Mouse (Mus musculus) forebrain, embryonic 14.5 days (tissue): Measurements from ENCODE around the gene Stim2. TPM values are rescaled to one million over a fixed set of nuclear protein-coding genes. Genes with fewer than 3 reads are reported as not detected.
A peak's percentile ranks its signal among the peaks of the same experiment; 100 is the strongest.

ENCODE experiments used
- ATAC-seq: fragments of 200-750 bp; cut with Nextera tagmentation; 2 replicates; pipeline ENCODE4 v1.8.0; 2017; ENCODE audit warnings: mild to moderate bottlenecking, moderate library complexity
- DNase-seq: peaks from one replicate; pipeline ENCODE4 v3.0.0-alpha.2; 2015; ENCODE audit warnings: low spot score
- H3K27ac ChIP-seq: fragments of 300-500 bp; sonication (generic); 2 replicates; pipeline ENCODE4 v1.5.1; 2014; ENCODE audit warnings: low read depth, mild to moderate bottlenecking, control low read depth, low read length, moderate library complexity
- H3K27me3 ChIP-seq: fragments of 300-500 bp; sonication (generic); replicated peaks from 2 replicates; pipeline ENCODE4 v1.6.1; 2014; ENCODE audit warnings: low read length, control low read depth, mixed read lengths; ENCODE audit not compliant: control insufficient read depth, insufficient read depth
- H3K36me3 ChIP-seq: fragments of 300-500 bp; sonication (generic); 2 replicates; pipeline ENCODE4 v1.6.1; 2014; ENCODE audit warnings: low read length, control low read depth; ENCODE audit not compliant: control insufficient read depth, insufficient read depth
- H3K4me1 ChIP-seq: fragments of 300-500 bp; sonication (generic); 2 replicates; pipeline ENCODE4 v1.6.1; 2014; ENCODE audit warnings: antibody characterized with exemption, low read length, control low read depth; ENCODE audit not compliant: control insufficient read depth, insufficient read depth
- H3K4me2 ChIP-seq: fragments of 300-500 bp; sonication (generic); 2 replicates; pipeline ENCODE4 v1.6.1; 2014; ENCODE audit warnings: mild to moderate bottlenecking, control low read depth, low read length
- H3K4me3 ChIP-seq: fragments of 300-500 bp; sonication (generic); 2 replicates; pipeline ENCODE4 v1.5.1; 2014; ENCODE audit warnings: low read depth, low read length, control low read depth
- H3K9ac ChIP-seq: fragments of 300-500 bp; sonication (generic); 2 replicates; pipeline ENCODE4 v1.6.1; 2014; ENCODE audit warnings: mild to moderate bottlenecking, low read length, control low read depth, moderate library complexity
- H3K9me3 ChIP-seq: fragments of 300-500 bp; sonication (generic); replicated peaks from 2 replicates; pipeline ENCODE4 v1.6.1; 2016; ENCODE audit warnings: low read length, control low read depth, mixed read lengths; ENCODE audit not compliant: control insufficient read depth
- WGBS: fragments of 180-500 bp; shearing (Covaris S2); extraction: QIAGEN DNeasy Blood & Tissue Kit; methylation state at CpG from one replicate; pipeline ENCODE4 v1.1.7; 2014; 5-methylcytosine and 5-hydroxymethylcytosine counted together
- polyA plus RNA-seq: library from polyadenylated mRNA; unstranded; fragments of >200 nt; fragmentation: Nextera tagmentation; extraction: Ambion mirVana; gene quantifications from 2 replicates; pipeline ENCODE4 v1.2.1, GENCODE M21; 2014

The Stim2 gene
- polyA plus RNA-seq, 1 experiment from 2014 or later, result 21.0 TPM

DNA sequence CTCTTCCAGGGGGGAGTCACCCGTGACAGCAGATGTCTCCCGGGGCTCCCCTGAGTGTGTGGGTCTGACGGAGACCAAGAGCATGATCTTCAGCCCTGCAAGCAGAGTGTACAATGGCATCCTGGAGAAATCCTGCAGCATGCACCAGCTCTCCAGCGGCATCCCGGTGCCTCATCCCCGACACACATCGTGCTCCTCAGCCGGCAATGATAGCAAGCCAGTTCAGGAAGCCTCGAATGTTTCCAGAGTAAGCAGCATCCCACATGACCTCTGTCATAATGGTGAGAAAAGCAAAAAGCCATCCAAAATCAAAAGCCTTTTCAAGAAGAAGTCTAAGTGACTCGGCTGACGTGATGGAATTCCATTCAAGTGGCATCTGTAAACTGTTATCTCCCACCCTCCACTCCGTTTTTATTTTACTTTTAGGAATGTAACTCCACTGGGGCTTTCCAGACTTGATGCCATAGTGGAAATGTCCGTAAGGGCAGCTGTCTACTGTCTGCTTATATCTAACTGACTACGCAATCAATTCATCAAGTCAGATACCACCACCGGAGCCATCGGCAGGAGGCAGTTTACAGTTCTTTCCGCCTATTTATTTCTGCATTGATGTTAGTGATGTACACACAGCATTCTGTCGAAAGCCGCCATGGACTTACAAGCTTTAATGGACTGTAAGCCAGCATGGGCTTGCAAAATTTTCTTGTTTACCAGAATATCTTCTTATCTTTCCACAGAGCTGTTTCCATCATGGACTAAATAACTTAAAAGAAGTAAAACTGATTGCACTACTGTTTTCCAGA lies 120.3 kb downstream of the Stim2 start:
- Histone ChIP-seq H3K27me3 (no peaks in the 10 kb centered on the region), H3K4me2 (no peak overlapping the region), H3K4me1 (no peaks in the 10 kb centered on the region), H3K9ac (no peak overlapping the region), H3K36me3 (peaks cover 8% of the 10 kb centered on the region), H3K27ac (no peak overlapping the region), H3K9me3 (no peaks in the 10 kb centered on the region), H3K4me3 (no peak overlapping the region)
- DNase-seq (no peak), ATAC-seq (no peak)
- 89% methylated on average over 19 of the region's 19 CpGs for WGBS

DNA sequence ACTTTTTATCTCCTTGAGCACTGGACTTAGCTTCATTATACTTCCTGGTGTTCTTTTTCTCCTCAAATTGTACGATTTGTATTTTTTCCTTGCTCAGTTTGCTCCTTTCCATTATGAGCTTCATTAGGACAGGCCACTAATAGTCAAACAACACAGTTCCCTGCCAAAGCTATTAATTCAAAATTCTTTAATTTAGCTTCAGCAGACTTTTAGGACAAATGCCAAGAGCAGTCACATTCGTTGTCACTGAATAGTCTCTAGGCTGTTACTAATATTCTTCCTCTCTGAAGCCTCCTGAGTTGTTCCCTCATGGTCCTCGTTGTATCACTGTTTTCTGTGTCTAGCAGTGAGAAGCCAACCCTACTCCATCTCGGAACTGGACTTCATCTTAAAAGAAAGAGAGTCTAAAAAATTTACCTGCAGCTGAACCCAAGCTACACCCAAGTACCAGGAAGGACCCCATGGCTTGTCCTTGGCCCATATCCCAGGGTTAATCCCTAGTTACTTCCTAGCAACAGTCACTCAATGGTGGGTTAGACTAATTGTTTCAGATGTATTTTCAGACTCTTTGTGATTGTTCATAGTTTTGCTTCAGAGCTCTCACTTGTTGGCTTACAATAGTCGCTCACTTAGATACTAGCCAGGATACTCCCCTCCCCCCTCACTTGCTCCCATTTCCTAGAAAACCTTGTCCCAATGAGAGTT lies 149.9 kb downstream of the Stim2 start:
- Histone ChIP-seq H3K4me3 (no peak overlapping the region), H3K36me3 (no peaks in the 10 kb centered on the region), H3K9ac (no peak overlapping the region), H3K27ac (no peak overlapping the region), H3K4me1 (no peaks in the 10 kb centered on the region), H3K27me3 (no peaks in the 10 kb centered on the region), H3K9me3 (no peaks in the 10 kb centered on the region), H3K4me2 (no peak overlapping the region)
- DNase-seq (peak; percentile 61), ATAC-seq (peak; percentile 65; the same call in 1 of the 2 replicates)
- WGBS, result 44% methylated on average over 5 of the region's 5 CpGs

DNA sequence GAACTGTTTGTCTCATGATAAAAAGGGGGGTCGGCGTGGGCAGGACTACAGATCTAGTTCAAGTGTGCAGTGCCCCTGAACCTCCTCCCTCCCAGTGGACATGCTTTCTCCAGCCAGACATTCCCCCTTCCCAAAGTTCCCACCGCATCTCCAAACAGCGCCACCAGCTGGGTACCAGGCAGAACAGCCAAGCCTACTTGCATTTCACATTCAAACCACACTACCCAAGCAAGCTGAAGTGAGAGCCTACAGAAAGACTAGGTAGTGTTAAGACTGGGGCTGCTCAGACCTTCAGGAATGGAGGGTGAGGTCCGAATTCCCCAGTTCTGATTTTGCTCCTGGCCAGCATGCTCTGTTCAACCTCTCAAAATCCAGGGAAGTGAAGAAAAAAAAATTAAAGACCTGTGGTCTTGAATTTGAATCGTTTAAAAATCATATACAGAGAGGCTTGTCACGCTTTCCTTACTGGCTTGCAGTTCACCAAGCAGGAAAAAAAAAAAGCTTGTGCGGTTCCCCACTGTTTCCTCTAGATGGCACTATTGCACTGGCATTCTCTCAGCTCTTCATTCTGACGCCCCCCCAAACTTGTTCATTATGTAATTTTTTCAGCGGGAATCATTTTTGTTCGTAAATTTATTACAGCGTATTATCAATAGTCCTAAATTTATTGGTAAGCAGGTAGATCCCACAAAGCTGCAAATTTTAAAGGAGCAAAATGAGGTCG lies 156.4 kb downstream of the Stim2 start:
- Histone ChIP-seq H3K9me3 (no peaks in the 10 kb centered on the region), H3K4me1 (peaks cover 8% of the 10 kb centered on the region), H3K4me2 (peak overlapping the region; percentile 53), H3K27me3 (no peaks in the 10 kb centered on the region), H3K4me3 (peak overlapping the region; percentile 20), H3K36me3 (no peaks in the 10 kb centered on the region), H3K27ac (no peak overlapping the region), H3K9ac (peak overlapping the region; percentile 38; the same call in 1 of the 2 replicates)
- DNase-seq (peak; percentile 89), ATAC-seq (peak; percentile 54)
- 26% methylated on average over 13 of the region's 13 CpGs for WGBS

DNA sequence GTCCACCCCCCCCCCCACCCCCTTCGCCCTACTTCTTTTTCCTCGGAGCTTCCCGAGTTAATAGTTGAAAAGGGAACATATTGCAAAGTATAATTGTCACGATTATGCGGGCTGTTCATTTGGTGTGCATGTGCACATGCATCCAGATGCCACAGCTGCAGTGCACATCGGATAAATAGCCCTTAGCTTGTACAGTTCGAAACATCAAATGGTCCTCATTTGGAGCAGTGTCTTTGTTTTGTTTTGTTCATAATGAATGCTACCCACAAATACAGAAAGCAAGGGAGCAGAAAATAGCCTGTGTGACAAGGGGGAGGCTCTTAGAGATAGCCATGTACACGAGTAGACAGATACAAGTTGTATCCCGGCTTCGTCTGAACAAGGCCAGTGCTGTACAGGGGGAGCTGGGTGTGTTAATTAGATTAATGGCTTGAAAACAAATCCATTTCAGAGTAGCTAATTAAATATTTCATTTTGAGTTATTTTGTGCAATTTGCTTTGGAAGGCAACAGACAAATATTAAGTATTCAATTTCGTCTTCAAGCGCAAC lies 157.0 kb downstream of the Stim2 start:
- peak overlapping the region; percentile 20 for H3K4me3 ChIP-seq
- H3K4me1 ChIP-seq, result peaks cover 10% of the 10 kb centered on the region
- DNase-seq (peak; percentile 59), ATAC-seq (peak; percentile 66)
- WGBS, result 22% methylated on average over 12 of the region's 12 CpGs
- peak overlapping the region; percentile 53 for H3K4me2 ChIP-seq
- H3K27me3 ChIP-seq, result no peaks in the 10 kb centered on the region
- H3K9me3 ChIP-seq, result no peaks in the 10 kb centered on the region
- H3K36me3 ChIP-seq, result no peaks in the 10 kb centered on the region
- no peak overlapping the region for H3K27ac ChIP-seq
- peak overlapping the region; percentile 38; the same call in 1 of the 2 replicates for H3K9ac ChIP-seq

DNA sequence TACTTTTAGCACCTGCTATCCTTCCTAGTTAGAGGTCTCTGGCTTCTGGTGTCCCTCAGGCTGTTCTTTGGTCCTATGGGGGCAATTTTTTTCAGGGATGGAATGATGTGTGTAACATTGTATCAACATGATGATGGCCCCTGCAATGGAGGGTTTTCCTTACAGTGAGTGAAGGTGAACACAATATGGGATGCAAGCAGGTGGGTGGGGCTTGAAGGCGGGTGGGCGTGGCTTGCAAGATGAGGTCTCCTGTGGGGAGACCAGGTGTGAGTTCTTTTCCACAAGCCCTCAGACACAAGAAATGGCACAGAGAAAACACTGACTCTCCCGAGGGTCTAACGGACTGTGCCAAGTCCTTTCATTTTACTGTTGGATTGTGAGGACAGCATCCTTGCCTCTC lies 157.6 kb downstream of the Stim2 start:
- DNase-seq (peak; percentile 4), ATAC-seq (0 out of 2 replicates have a peak, but pooled peaks have one; percentile 8)
- 81% methylated on average over 4 of the region's 4 CpGs for WGBS
- Histone ChIP-seq H3K4me2 (no peak overlapping the region), H3K27me3 (no peaks in the 10 kb centered on the region), H3K36me3 (no peaks in the 10 kb centered on the region), H3K4me3 (no peak overlapping the region), H3K4me1 (peaks cover 10% of the 10 kb centered on the region), H3K9ac (no peak overlapping the region), H3K9me3 (no peaks in the 10 kb centered on the region), H3K27ac (no peak overlapping the region)

DNA sequence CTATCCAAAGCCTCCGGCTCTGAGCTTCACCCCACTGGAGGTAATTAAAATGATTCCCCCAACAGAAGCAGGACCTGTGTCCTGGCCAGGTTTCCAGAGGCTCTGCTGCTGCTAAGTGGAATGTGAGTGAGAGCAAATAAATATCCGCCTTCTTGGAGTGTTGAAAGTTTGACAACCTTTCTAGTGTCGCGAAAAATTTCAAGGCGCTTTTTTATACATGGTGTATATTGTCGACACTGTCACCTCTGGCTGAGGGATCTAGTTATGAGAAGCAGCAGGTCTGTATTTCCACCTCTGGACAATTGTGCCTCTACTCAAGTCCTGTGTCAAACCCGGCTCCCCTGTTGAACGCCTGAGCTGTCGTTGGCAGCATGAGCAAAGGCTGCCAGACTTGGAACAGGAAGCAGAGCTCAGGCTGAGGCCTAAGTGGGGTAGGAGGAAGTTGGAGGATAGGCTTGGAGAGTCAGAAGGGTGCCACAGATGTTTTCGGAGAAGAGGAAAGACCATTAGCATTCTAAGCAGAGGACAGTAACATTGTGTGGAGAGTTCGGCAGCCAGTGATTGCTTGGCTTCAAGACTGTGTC lies 158.7 kb downstream of the Stim2 start:
- Histone ChIP-seq H3K4me3 (no peak overlapping the region), H3K4me2 (no peak overlapping the region), H3K27me3 (no peaks in the 10 kb centered on the region), H3K9ac (no peak overlapping the region), H3K9me3 (no peaks in the 10 kb centered on the region), H3K27ac (no peak overlapping the region), H3K36me3 (no peaks in the 10 kb centered on the region), H3K4me1 (peaks cover 10% of the 10 kb centered on the region)
- no peak for DNase-seq
- no peak for ATAC-seq
- WGBS, result 78% methylated on average over 11 of the region's 11 CpGs

DNA sequence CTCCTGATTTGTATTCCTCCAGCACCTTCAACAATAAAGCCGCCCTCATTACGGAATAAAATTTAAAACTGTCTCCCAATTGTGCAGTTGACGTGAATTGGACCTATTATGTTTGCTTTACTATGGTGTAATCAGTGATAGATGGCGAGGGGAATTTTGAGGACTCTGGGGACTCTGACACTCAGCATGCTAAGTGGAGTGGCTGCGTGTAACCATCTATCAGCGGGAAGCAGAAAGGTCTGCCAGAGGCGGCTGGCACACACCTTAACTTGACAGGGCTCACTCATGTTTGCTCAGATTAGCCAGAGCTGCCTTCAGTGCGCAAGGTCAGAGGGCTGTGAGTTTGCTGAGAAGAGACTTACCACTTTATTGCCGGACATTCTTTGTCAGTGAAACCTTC lies 159.9 kb downstream of the Stim2 start:
- no peak overlapping the region for H3K9ac ChIP-seq
- ATAC-seq, result 0 out of 2 replicates have a peak, but pooled peaks have one; percentile 27
- H3K4me2 ChIP-seq, result no peak overlapping the region
- H3K36me3 ChIP-seq, result no peaks in the 10 kb centered on the region
- H3K4me3 ChIP-seq, result no peak overlapping the region
- peaks cover 10% of the 10 kb centered on the region for H3K4me1 ChIP-seq
- no peaks in the 10 kb centered on the region for H3K9me3 ChIP-seq
- WGBS, result 36% methylated on average over 9 of the region's 9 CpGs
- DNase-seq, result peak; percentile 49
- H3K27ac ChIP-seq, result no peak overlapping the region
- H3K27me3 ChIP-seq, result no peaks in the 10 kb centered on the region

DNA sequence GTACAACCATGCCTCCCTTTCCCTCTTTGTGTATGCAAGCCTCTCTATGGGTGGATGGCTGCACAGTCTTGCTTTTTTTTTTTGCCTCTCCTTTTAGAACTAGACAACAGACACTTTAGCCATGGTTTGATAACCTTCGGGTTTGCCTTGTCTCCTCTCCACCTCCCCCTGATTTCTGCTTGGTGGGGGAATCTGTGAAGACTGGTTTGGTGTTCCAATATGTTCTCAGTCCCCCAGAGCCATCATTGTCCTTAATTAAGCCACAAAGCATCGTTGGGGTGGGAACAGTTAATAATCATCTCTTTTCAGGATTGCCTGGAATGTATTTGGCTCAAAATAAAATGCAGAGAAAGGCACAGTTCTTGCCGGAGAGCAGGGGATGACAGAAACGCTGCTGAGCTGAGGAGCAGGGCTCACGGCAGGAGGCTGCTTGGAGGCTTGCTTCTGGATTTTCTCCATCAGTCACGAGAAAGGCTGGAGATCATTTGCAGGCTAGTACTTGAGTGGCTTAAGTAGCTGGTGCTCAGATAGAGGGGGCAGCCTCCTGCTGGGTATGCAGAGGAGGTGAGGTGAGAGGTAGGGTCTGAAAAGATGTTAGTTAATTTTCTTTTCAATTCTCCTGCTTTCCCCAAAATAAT lies 161.0 kb downstream of the Stim2 start:
- Histone ChIP-seq H3K4me3 (no peak overlapping the region), H3K9ac (peak overlapping the region; percentile 29; the same call in 1 of the 2 replicates), H3K9me3 (no peaks in the 10 kb centered on the region), H3K4me2 (peak overlapping the region; percentile 7; the same call in 1 of the 2 replicates), H3K36me3 (no peaks in the 10 kb centered on the region), H3K27me3 (no peaks in the 10 kb centered on the region), H3K4me1 (peaks cover 10% of the 10 kb centered on the region), H3K27ac (no peak overlapping the region)
- DNase-seq (peak; percentile 43), ATAC-seq (peak; percentile 14; the same call in 1 of the 2 replicates)
- WGBS, result under 1% methylated on average over 6 of the region's 6 CpGs
